Mouse (Mus musculus) skeletal muscle tissue, adult 2 months (tissue): ENCODE results near the gene Tmem177.
A peak's percentile ranks its signal among the peaks of the same experiment; 100 is the strongest.

Experiments used
- DNase-seq: peaks from one replicate; pipeline ENCODE4 v3.0.0-alpha.2; 2012; ENCODE audit warnings: low read depth, low spot score

The Tmem177 gene

DNA sequence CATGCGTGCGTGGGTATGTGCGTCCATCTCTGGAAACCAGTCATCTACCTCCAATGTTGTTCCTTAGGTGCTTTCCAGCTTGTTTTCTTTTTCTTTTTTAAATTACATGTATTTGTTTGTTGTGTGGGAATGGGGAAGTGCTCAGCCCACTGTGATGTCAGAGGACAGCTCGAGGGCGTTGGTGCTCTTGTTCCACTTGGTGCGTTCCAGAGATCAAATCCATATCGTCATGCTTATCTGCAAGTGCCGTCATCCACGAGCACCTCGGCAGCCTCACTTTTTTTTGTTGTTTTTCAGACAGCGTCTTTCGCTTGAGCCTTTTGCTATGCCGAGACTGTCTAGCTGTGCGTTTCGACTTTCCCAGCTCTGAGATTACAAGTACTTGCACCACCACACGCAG lies 23.7 kb downstream of the Tmem177 start:
- no peak for DNase-seq

DNA sequence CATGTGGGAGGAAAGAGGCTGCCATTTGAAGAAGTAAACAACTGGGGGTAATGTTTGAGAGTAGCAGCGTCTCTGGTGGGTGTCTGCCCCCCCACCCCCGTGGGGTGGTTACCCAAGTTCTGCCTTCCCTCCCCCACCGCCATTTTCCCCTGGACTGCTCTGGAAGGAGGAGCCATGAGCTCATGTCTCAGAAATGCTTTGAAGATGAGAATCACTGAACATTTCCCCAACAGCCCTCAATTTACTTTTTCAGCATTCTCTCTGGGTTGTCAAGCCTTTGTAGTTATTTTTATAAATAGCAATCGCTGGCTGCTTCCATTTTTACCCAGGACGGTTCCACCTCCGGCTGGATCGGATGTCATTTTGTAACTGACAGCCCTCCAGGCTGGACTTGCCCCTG lies 26.7 kb downstream of the Tmem177 start:
- no peak for DNase-seq

DNA sequence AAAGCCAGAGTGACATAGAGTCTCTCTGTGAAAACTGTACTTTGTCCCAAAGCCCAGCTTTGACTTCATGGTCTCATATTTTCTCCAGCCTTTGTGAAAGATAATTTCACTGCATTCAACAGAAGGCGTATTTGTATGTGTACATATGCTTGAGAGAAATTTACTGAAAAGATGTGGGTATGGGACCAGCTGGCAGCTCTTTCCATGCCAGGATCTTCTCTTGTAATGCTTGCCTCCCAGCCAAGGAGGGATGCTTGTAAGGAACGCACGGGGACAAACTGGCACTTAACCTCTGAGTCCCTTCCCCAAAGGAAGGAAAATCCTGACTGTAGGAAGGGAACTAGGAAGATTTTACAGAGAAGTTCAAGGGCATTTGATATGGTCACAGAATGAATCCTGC lies 28.7 kb downstream of the Tmem177 start:
- DNase-seq, result no peak

DNA sequence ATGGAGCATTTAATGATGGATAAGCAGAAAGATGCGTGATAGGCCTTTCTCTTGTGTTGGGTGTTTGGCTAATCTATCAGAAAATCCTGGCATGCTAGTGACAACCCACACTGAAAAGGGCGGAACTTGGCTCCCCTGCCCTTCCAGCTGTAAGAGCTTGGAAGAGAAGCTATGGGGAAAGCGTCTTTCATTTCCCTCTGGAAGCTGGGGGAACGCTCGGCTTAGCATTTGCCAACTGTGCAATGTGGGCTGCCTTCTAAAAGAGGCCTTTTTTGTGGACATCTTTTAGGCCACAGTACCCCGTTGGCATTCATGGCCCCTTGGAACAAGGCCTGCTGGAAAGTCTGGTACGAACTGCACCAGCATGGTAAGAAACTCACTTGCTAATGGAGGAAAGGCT lies 34.1 kb downstream of the Tmem177 start:
- peak; percentile 34 for DNase-seq

DNA sequence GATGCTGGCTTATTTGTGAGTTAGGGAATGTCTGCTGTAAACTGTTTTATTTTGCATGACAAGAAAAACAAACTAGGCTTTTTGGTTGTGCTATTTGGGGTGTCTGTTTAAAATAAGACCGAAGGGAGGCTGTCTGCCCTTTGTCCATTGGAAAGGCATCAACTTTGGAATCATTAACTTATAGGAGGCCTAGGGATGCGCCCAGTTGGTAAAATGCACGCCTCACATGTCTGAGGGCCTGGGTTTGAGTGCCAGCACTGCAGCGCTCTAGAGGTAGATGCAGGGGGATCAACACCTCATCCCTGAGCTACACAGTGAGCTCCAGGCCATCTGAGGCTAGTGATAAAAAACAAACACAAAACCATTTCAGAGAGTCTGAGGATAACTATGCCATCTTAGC lies 35.5 kb downstream of the Tmem177 start:
- no peak for DNase-seq

DNA sequence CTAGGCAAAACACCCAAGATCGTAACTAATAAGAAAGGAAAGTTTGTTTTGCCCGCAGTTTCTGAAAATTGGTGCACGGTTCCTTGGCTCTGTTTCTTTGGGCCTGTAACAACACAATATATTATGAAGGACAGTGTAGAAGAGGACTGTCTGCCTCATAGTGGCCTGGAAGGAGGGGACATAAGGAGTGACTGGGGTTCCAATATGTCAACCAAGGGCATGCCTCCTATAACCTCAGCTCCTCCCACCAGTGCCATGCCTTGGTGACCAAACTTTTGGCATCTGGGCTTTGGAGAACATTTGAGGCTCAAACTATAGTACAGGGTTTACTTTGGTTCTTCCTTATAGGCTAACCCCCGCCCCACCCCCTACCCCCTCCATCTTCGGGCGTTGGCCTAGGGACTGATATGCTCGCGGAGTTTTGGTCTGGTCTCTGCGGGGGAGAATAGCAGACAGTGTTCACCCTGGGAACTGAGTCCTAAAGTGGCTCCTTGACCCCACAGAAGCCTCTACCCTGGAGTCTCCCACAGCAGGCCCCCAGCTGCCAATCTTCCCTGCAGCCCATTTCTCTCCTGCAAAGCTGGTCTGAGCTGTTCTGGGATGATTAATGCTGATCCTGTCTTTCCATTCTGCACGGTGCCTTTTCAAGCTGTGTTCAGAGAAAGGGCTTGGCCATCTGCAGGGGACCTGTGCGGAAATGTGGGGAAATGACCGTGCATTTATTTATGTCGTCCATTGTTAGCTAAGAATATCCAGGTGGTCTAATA lies 44.4 kb downstream of the Tmem177 start:
- no peak for DNase-seq

DNA sequence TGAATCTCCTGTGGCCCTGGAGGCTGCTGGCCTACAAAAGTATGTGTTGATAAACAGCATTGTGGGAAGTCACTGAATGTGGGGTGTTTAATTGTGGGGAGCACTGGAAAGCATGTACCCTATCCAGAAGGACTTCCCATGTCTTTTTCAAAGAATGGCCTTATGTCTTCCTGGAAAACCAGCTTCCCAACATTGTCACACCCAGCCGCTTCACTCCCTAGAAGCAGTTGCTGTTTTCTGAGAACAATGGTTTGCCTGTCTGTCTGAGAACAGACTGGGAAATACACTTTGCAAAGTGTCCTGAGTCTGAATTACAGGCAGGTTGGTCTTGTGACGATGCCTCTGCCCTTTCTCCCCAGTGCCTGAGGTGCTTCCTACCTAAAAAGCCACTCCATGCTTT lies 45.7 kb downstream of the Tmem177 start:
- DNase-seq, result no peak

DNA sequence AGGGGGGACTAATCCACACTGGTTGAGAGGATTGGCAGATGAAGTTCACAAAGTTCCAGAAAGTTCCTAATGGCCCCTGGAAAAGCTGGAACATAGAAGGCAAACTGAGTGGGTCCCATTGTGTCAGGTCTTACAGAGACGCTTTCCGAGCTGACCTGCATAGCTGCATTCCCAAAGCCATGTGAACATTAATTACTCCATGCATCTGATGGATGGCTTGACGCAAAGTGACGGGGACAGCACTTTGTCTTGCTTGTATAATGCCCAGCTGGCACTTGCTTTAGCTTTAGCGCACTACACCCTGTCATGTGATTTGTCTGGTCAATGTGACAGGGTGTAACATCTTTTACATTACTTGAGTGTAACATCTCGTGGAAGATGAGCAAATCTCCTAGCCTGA lies 47.7 kb downstream of the Tmem177 start:
- no peak for DNase-seq

DNA sequence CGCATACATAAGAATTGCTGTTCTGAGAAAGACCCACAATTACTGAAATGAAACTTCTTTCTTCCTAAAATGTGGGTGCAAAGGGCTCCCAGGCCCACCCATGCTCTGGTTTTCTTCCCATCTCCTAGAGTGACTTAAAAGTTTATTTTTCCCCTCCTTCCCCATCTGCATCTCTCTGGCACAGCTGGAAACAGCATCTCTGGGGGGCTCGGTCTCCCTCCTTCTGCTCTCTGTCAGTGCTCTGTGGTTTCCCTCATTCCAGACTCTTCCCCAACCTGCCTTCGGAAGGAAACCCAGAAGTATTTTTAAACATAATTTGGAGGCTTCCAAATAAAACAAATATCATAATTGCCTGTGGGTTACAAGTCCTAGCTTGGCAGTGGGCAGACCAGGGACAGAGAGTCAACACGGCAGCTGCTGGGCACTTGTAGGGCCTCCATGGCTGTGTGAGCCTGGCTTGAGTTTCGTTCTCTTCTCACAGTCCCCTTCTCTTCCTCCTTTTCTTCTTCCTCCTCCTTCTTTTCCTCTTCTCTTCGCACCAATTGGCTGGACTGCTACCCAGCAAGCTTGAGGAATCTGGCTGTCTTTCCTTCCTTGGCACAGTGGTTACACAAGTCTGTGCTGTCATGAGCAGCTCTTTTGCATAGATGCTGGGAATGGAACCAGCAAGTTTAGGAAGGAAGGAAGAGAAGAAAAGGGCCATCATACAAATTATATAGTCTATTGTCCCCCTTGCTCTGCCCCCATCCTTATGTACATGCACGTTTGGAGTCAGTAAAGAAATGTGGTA lies 49.3 kb downstream of the Tmem177 start:
- no peak for DNase-seq

DNA sequence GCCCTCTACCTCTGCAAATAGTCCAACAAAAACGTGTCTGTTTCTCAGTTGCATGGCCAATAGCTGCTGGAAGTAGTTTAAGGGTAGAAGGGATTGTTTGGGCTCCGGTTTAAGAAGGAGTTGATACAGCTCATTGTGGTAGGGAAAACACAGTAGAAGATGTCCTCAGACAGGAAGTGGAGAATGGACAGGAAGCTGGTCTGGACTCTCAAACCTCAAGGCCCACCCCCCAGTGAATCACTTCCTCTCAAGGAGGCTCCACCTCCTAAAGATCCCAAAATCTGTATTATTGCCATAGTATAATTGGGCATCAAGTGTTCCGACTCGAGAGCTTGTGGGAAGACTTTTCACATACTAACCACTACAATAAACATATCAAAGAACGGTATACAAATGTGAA lies 53.4 kb downstream of the Tmem177 start:
- DNase-seq, result no peak
